Mouse (Mus musculus): ENCODE measurements around the gene Tmem273. TPM values are rescaled to one million over a fixed set of nuclear protein-coding genes. Genes with fewer than 3 reads are reported as not detected.
A peak's percentile ranks its signal among the peaks of the same experiment; 100 is the strongest.

Gene Tmem273
- total and polyA plus RNA-seq, 3 experiments = not detected

- TF ChIP-seq MAFK (IDR thresholded peaks at IDR 0.05; ENCODE audit: borderline replicate concordance, low read depth, low read length) (no peak), USF1 (IDR thresholded peaks at IDR 0.05; ENCODE audit: low read depth, low read length) (no peak), RCOR1 (IDR thresholded peaks at IDR 0.05; ENCODE audit: low read depth, low read length) (no peak), BHLHE40 (IDR thresholded peaks at IDR 0.05; ENCODE audit: borderline replicate concordance, low read depth, low read length) (no peak), GATA1 (IDR thresholded peaks at IDR 0.05; ENCODE audit: low read depth, low read length) (no peak)
These were observed 15.9 kb downstream of the Tmem273 start (continued) for GRCm38 (mm10) chr14:32801662-32802024.

GRCm38 (mm10) chr14:32810111-32810510 lies 24.3 kb downstream of the Tmem273 start:
- TF ChIP-seq UBTF (IDR thresholded peaks at IDR 0.05; ENCODE audit: borderline replicate concordance, insufficient read depth, low read depth, low read length) (no peak), MAZ (IDR thresholded peaks at IDR 0.05; ENCODE audit: low read depth, low read length) (no peak), ZKSCAN1 (IDR thresholded peaks at IDR 0.05; ENCODE audit: low read depth, low read length) (no peak), ETS1 (IDR thresholded peaks at IDR 0.05; ENCODE audit: low read depth, low read length) (no peak), POLR2A (IDR thresholded peaks at IDR 0.05; ENCODE audit: control insufficient read depth in 1 of 2, insufficient read depth in 1 of 2, low read depth in 1 of 2, low read length in 2 of 2, poor library complexity in 1 of 2) (no peak), RCOR1 (IDR thresholded peaks at IDR 0.05; ENCODE audit: low read depth, low read length) (no peak), NELFE (IDR thresholded peaks at IDR 0.05; ENCODE audit: low read depth, low read length) (no peak), BHLHE40 (IDR thresholded peaks at IDR 0.05; ENCODE audit: borderline replicate concordance, low read depth, low read length) (no peak), MEF2A (IDR thresholded peaks at IDR 0.05; ENCODE audit: extremely low read depth, insufficient replicate concordance, low read depth, low read length, poor library complexity, severe bottlenecking) (no peak), POLR2AphosphoS2 (IDR thresholded peaks at IDR 0.05; ENCODE audit: low read length) (no peak)
- no peak overlapping the region for H3K27ac ChIP-seq (ENCODE audit: control insufficient read depth, low read depth, low read length)
- no peaks in the 10 kb centered on the region for H3K36me3 ChIP-seq (ENCODE audit: control insufficient read depth in 1 of 2, insufficient read depth in 2 of 2, low read length in 2 of 2)
- H3K4me3 ChIP-seq (ENCODE audit: control insufficient read depth in 1 of 2, insufficient read depth in 1 of 2, low read depth in 2 of 2, low read length in 2 of 2) = no peak overlapping the region
- no peak overlapping the region for H3K9ac ChIP-seq (ENCODE audit: control insufficient read depth, low read depth, low read length, poor library complexity, severe bottlenecking)
- no peaks in the 10 kb centered on the region for H3K79me2 ChIP-seq (ENCODE audit: control insufficient read depth, insufficient read depth, low read length, poor library complexity)
- H3K9me3 ChIP-seq (replicated peaks; ENCODE audit: insufficient read depth, low read length) = no peaks in the 10 kb centered on the region
- no peaks in the 10 kb centered on the region for H3K27me3 ChIP-seq (ENCODE audit: control insufficient read depth in 1 of 2, insufficient read depth in 2 of 2, low read length in 2 of 2)
- no peak for DNase-seq (ENCODE audit: low read depth, low spot score)
- no peaks in the 10 kb centered on the region for H3K4me1 ChIP-seq (ENCODE audit: control insufficient read depth in 1 of 2, insufficient read depth in 2 of 2, low read length in 2 of 2)

- no peak for TF ChIP-seq ELF1 (IDR thresholded peaks at IDR 0.05; ENCODE audit: low read depth, low read length)
- no peak for TF ChIP-seq USF1 (IDR thresholded peaks at IDR 0.05; ENCODE audit: low read depth, low read length)
- no peak for TF ChIP-seq MAX (IDR thresholded peaks at IDR 0.05; ENCODE audit: low read length)
- no peak for TF ChIP-seq MAZ (IDR thresholded peaks at IDR 0.05; ENCODE audit: low read depth, low read length)
- TF ChIP-seq TBP (IDR thresholded peaks at IDR 0.05; ENCODE audit: low read depth, low read length) = no peak
- no peak for TF ChIP-seq MEF2A (IDR thresholded peaks at IDR 0.05; ENCODE audit: extremely low read depth, insufficient replicate concordance, low read depth, low read length, poor library complexity, severe bottlenecking)
- TF ChIP-seq NRF1 (IDR thresholded peaks at IDR 0.05; ENCODE audit: insufficient read depth, low read depth, low read length, poor library complexity, severe bottlenecking) = no peak
- TF ChIP-seq CHD2 (IDR thresholded peaks at IDR 0.05; ENCODE audit: low read length) = no peak
- TF ChIP-seq EP300 (IDR thresholded peaks at IDR 0.05; ENCODE audit: low read depth in 1 of 2, low read length in 2 of 2) = no peak
- no peaks in the 10 kb centered on the region for H3K4me1 ChIP-seq (ENCODE audit: control insufficient read depth in 1 of 2, insufficient read depth in 2 of 2, low read length in 2 of 2)
- no peak overlapping the region for H3K9ac ChIP-seq (ENCODE audit: control insufficient read depth, low read depth, low read length, poor library complexity, severe bottlenecking)
- H3K36me3 ChIP-seq (ENCODE audit: control insufficient read depth in 1 of 2, insufficient read depth in 2 of 2, low read length in 2 of 2) = no peaks in the 10 kb centered on the region
- H3K9me3 ChIP-seq (replicated peaks; ENCODE audit: insufficient read depth, low read length) = no peaks in the 10 kb centered on the region
- no peaks in the 10 kb centered on the region for H3K79me2 ChIP-seq (ENCODE audit: control insufficient read depth, insufficient read depth, low read length, poor library complexity)
- H3K27me3 ChIP-seq (ENCODE audit: control insufficient read depth in 1 of 2, insufficient read depth in 2 of 2, low read length in 2 of 2) = no peaks in the 10 kb centered on the region
- no peak overlapping the region for H3K27ac ChIP-seq (ENCODE audit: control insufficient read depth, low read depth, low read length)
- no peak overlapping the region for H3K4me3 ChIP-seq (ENCODE audit: control insufficient read depth in 1 of 2, insufficient read depth in 1 of 2, low read depth in 2 of 2, low read length in 2 of 2)
- DNase-seq (ENCODE audit: low read depth, low spot score) = peak; percentile 4
These were observed 26.7 kb downstream of the Tmem273 start for GRCm38 (mm10) chr14:32812429-32812828.
